Mouse (Mus musculus) left cerebral cortex, adult 2 months (tissue): ENCODE results near the gene Tmem179. TPM values are rescaled to one million over a fixed set of nuclear protein-coding genes. Genes with fewer than 3 reads are reported as not detected.
A peak's percentile ranks its signal among the peaks of the same experiment; 100 is the strongest.

Source experiments
- DNase-seq, 2 experiments: peaks; one replicate each; pipeline ENCODE4 v3.0.0; 2021 to 2022; ENCODE audit warnings: low spot score in 2 of 2, mixed read lengths in 1 of 2; ENCODE audit errors: extremely low spot score in 1 of 2
- H3K27ac ChIP-seq: fragments of 200-600 bp; 2 replicates; pipeline ENCODE4 v1.8.1; 2022
- H3K4me3 ChIP-seq: fragments of 200-600 bp; 2 replicates; pipeline ENCODE4 v1.8.1; 2022
- CTCF ChIP-seq: fragments of 200-600 bp; IDR thresholded peaks from 2 replicates; pipeline ENCODE4 v1.8.1; 2022; ENCODE audit warnings: antibody characterized with exemption, mild to moderate bottlenecking, moderate library complexity
- intact Hi-C: fragments of 180-260 bp; cut with DNase I; formaldehyde crosslinking; loops from one replicate; pipeline ENCODE4 v1.15.1; 2025
- total RNA-seq, 2 experiments: library from RNA; stranded (reverse); gene quantifications; 2 replicates each; pipeline ENCODE4 v1.2.3; 2021

Gene Tmem179
- total RNA-seq, 2 experiments from 2014 or later: 122 TPM

- no peak for TF ChIP-seq CTCF
- intact Hi-C loops: no loop called here
- H3K27ac ChIP-seq: no peak overlapping the region
- no peak for DNase-seq
- H3K4me3 ChIP-seq: no peak overlapping the region
Measured at GRCm38 (mm10) chr12:112518105-112518504, 1.6 kb upstream of the Tmem179 start.

GRCm38 (mm10) chr12:112514897-112515296 is 1.6 kb downstream of the Tmem179 start:
- Histone ChIP-seq H3K4me3 (no peak overlapping the region), H3K27ac (no peak overlapping the region)
- intact Hi-C loops: no loop called here
- TF ChIP-seq CTCF: peak; percentile 37
- DNase-seq: no peak

GRCm38 (mm10) chr12:112510733-112511372 is 5.7 kb downstream of the Tmem179 start:
- Histone ChIP-seq H3K27ac (peak overlapping the region; percentile 92), H3K4me3 (peak overlapping the region; percentile 75)
- intact Hi-C loops: no loop called here
- peak; percentile 78 to 87 for DNase-seq
- TF ChIP-seq CTCF: no peak

GRCm38 (mm10) chr12:112510365-112510732 is 6.2 kb downstream of the Tmem179 start:
- Histone ChIP-seq H3K27ac (peak overlapping the region; percentile 92), H3K4me3 (peak overlapping the region; percentile 75)
- TF ChIP-seq CTCF: no peak
- intact Hi-C loops: no loop called here
- DNase-seq: no peak

GRCm38 (mm10) chr12:112507984-112508383 is 8.6 kb downstream of the Tmem179 start:
- no peak for DNase-seq
- TF ChIP-seq CTCF: no peak
- no peak overlapping the region for H3K4me3 ChIP-seq
- intact Hi-C loops: no loop called here
- no peak overlapping the region for H3K27ac ChIP-seq

- Histone ChIP-seq H3K4me3 (no peak overlapping the region), H3K27ac (no peak overlapping the region)
- TF ChIP-seq CTCF: no peak
- DNase-seq: peak in 1 of 2 experiments; percentile 39
- intact Hi-C loops: no loop called here
Measured at GRCm38 (mm10) chr12:112507264-112507663, 9.3 kb downstream of the Tmem179 start.

GRCm38 (mm10) chr12:112506267-112506666 is 10.3 kb downstream of the Tmem179 start:
- intact Hi-C loops: no loop called here
- no peak overlapping the region for H3K27ac ChIP-seq
- no peak for TF ChIP-seq CTCF
- no peak overlapping the region for H3K4me3 ChIP-seq
- DNase-seq: no peak

GRCm38 (mm10) chr12:112503003-112503771 is 13.4 kb downstream of the Tmem179 start:
- intact Hi-C loops: no loop called here
- Histone ChIP-seq H3K4me3 (no peak overlapping the region), H3K27ac (no peak overlapping the region)
- no peak for DNase-seq
- no peak for TF ChIP-seq CTCF

- DNase-seq: peak; percentile 48 to 59
- TF ChIP-seq CTCF: peak; percentile 62
- intact Hi-C loops: loop anchor here (1.0 to 5.0 kb wide), 2 partner anchors 42 to 124 kb away; partner anchors contain the start of gene Adssl1
- no peak overlapping the region for H3K4me3 ChIP-seq
- no peak overlapping the region for H3K27ac ChIP-seq
Measured at GRCm38 (mm10) chr12:112498683-112499082, 17.9 kb downstream of the Tmem179 start.

GRCm38 (mm10) chr12:112497731-112498130 is 18.8 kb downstream of the Tmem179 start:
- Histone ChIP-seq H3K27ac (no peak overlapping the region), H3K4me3 (no peak overlapping the region)
- intact Hi-C loops: loop anchor here (1.0 to 5.0 kb wide), 2 partner anchors 43 to 125 kb away; partner anchors contain the start of gene Adssl1
- peak; percentile 33 for TF ChIP-seq CTCF
- no peak for DNase-seq

GRCm38 (mm10) chr12:112496136-112496535 is 20.4 kb downstream of the Tmem179 start:
- no peak overlapping the region for H3K4me3 ChIP-seq
- intact Hi-C loops: loop anchor here (5.0 kb wide), 1 partner anchor 126 kb away; the partner anchor contains the start of gene Adssl1
- no peak for TF ChIP-seq CTCF
- DNase-seq: no peak
- no peak overlapping the region for H3K27ac ChIP-seq

- H3K27ac ChIP-seq: no peak overlapping the region
- no peak overlapping the region for H3K4me3 ChIP-seq
- intact Hi-C loops: no loop called here
- TF ChIP-seq CTCF: peak; percentile 3; the same call in 1 of the 2 replicates
- no peak for DNase-seq
Measured at GRCm38 (mm10) chr12:112490444-112490939, 26.1 kb downstream of the Tmem179 start.
